Mouse (Mus musculus) ovary, adult 18-20 months (tissue): ENCODE measurements at regions not wholly inside any gene's neighbourhood (a gene's known extent, or its start where the extent isn't known, plus 50 kb on each side); places are given as distances from the start of the nearest gene placed in this dataset.
"Not testable (repeated sequence)": the region's sequence is repeated elsewhere in the genome, so short reads cannot be mapped to it uniquely, and the experiment has no call there.

ENCODE experiments used
- DNase-seq: peaks from one replicate; pipeline ENCODE4 v3.0.0; 2022; ENCODE audit warnings: low spot score, mixed read lengths

DNA sequence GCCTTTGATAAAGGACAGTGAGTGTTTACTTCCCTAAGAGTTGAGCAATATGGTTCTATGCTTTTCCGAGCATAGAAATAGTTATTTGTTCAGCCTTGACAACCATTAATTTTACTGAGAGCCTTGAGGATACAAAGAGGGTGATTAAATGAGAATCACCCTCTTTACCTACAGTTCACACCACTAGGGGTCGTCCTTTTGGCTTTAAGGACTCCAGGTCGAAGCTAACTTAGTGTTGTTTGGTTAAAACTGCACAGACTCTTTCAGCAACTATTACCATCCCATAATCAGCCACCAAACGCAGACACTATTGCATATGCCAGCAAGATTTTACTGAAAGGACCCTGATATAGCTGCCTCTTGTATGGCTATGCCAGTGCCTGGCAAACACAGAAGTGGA, 559.2 kb upstream of the 2610301B20Rik start:
- no peak for DNase-seq

DNA sequence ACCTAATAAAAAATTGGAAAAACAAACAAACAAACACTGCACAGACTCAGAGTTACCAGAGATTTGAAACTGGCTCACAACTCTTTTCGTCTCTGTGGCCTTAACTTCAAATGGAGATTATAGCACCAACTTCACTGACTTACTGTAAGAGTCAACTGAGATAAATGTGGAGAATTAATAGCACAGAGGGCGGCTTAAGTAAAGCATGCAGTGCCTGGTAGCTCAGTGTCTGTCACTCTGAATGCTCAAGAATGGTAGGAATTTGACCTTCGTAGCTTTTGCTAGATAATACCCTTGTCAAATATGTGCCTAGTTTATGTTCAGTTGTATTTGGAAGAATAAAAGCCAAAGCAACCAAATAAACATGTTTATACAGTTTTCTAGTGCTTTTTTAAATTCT, 558.4 kb upstream of the 2610301B20Rik start:
- no peak for DNase-seq

DNA sequence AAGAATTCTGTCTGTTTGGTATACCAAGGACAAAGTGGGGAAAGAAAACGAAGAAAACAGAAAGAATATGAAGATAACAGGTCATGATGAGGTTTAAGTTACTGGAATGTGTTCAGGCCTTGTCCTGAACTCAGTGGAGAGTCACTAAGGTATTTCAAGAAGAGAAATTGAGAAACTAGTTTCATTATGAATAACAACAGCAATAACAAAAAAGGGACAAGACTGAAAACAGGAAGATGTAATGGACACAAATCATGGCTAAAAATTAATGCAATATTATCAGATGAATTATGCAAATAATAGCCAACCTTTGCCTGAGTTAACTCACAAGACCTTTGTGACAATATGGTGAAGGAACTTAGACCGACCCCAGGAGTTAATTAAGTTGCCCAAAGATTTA, 530.2 kb upstream of the 2610301B20Rik start:
- DNase-seq, result no peak

DNA sequence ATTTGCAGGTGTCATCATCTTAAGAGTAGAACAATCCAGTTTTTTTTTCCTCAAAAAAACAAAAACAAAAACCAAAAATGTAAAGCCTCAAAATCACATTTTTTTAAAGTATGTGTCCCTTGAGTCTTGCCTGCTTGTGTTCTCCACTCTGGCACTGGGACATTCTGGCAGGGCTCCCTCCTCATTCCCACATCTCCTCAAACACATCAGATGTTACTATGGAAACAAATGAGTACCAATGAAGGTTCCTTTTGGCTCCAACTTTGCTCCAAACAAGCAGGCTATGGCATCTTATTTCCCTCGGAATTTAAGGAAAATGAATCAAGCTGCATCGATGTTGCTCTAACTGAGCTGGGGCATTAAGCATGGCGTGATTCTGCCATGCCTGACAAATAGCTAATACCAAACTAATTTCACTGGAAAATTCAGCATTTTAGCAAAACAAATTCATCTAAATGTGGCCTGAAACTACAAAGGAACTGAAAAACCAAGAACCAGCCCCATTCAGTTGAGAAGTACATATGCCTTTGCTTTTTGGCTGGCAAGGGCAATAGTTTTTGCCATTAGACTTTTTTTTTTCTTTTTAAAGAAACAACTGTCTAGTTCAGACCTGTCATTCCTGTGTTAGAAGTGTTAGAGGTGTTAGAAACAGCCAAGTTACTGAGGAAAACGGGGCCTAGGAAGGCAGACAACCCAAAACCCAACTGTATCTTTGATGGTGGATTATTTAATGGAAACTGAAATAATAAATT, 522.2 kb upstream of the 2610301B20Rik start:
- no peak for DNase-seq

DNA sequence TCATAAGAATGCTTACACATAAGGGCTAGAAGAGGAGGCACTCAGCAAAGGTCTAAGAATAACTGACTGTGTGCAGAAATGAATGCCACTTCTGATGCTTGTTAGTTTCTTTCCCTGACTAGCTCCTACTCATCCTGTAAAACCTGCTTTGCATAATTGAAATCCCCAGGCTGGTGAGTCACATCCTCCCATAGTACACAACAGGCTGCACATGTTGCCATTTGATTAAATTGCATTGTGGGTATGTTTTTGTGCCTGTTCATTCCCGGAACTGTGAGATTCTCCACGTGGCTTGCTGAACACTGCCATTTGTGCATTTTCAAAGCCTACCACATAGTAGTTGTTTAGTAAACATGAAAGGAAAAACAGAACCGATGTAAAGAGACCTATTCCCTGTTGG, 516.7 kb upstream of the 2610301B20Rik start:
- DNase-seq, result no peak

DNA sequence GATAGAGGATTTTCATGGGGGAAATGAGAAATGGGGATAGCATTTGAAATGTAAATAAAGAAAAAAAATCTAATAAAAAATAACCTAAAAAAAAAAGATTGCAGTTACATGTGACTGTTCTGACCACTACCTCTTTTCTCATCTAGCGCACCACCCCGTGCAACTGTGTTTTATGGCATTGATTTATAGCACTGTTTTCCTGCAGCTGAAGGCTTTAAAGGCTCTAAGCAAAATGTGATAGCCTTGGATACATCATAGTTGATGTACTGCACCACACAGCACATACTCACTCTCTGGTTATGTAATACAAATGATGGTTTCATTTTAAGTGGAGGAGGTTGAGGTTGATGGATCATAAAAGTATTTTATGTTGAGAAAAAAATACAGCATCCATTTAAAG, 484.5 kb upstream of the 2610301B20Rik start:
- DNase-seq, result no peak

DNA sequence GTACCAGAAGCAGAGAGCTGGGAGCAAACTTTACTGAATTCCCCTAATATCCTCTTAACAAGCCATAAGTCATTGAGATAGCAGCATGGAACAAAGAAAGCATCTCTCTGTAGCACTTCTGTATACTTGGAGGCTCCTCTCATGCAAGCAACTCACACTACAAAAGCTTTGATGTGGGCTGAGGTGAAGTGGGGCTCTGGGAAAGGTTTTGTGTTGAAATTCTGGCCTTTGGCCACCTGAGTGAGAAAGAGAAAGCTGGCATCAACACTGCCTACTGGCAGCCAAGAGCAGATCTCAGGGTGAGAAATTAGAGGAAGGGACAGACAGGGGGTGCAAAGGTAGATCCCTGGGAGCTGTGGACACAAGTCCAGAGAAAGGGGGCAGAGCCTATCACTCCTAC, 477.0 kb upstream of the 2610301B20Rik start:
- DNase-seq, result no peak

DNA sequence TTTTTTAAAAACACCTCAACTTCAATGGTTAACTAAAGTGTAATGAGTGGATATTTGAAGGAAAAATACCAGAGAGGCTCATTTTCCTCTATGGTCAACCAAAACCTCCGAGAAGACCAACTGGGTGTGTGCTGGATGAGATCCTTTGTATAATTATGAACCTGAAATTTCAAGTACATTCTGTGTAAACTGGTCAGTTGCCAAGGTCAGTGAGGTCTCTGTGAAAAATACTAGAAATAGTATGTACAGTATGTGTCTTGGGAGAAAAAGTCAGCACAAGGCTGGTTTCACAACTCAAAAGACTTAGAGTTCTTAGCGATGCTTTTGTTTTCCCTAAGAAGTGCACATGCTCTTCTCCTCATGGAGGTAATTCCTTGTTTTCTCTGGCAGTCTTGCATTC, 476.2 kb upstream of the 2610301B20Rik start:
- no peak for DNase-seq

DNA sequence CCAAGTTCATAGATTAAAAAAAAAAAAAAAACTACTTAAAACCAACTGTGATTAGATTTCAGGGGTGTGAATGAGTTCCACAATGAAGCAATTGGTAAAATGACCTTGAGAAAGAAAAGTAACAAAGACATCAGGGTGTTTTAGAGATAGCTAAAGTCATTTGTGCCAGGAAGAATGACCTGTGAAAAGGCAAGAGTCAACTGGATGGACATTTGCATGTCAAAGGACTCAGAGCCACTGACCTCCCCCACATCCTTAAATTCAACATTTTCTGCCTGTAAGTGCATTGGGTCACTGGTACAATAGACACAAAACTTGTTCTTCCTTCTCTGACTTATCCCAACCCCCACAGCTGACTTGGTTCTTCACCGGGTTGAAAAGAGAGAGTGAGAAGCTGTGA, 474.6 kb upstream of the 2610301B20Rik start:
- DNase-seq, result no peak

DNA sequence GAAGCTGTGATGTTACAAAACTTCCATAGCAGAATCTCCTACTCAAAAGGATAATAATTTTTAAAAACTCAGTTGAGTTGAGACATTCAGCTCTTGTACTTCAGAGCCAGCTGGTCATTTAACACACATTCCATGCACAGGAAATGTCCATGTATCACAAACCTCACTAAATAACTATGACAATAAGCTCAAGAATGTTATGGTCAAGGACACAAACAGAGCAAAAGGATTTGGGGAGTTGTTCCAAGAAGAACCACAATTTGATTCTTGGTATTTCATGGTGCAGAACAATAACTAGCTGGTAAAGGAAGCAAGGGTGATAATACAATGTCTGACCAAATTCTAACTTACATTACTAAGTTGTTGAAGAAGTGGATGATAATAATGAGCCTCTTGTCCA, 471.4 kb upstream of the 2610301B20Rik start:
- no peak for DNase-seq

DNA sequence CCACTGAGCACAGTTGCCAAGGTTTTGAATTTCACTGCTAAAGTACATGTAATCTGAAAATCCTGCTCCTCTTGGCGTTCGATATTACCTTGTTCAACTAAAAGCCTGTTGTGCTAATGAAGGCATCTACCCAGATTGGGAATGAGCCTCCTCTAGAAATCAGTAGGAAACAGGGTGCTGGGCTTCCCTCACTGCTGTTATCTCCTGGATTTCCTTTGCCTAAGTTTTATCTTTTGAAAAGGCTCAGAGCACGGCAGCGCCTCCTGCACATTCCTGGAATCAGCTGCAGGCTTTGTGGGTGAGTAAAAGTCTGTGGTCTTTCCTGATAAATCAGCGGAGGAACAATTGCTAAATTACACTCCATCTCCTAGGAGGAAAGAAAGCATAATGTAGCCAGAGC, 469.9 kb upstream of the 2610301B20Rik start:
- DNase-seq, result no peak

DNA sequence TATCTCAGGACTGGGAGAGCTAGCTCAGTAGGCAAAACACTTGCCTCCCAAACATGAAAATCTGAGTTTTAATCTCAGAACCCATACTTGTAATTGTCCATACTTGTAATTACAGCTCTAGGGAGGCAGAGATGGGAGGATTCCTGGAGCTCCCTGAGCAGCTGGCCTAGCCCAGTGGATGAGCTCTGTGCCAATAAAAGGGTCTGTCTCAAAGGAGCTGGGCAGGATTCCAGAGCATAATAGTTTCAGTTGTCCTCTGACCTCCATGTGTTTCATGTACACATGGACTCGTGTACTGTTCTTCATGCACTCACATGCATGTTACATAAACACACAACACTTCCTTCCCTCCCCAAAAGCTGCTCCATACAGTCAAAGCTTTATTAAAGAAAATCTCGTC, 469.2 kb upstream of the 2610301B20Rik start:
- no peak for DNase-seq

DNA sequence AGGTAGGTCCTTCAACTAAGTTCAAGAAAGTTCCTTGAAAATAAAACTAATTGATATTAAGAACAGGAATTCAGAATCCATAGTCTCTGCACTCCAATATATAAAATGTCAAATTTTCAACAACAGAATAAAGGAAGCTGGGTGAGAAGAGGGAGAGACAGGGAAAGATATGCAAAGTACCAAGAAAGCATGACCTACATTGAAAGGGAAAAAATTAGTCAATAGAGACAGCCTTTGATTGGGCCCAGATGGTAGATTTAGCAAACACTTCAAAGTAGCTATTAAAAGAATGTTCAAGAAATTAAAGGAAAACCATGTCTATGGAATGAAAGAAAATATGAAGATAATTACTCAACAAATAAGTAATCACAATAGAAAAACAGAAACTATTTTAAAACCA, 460.0 kb upstream of the 2610301B20Rik start:
- DNase-seq, result no peak

DNA sequence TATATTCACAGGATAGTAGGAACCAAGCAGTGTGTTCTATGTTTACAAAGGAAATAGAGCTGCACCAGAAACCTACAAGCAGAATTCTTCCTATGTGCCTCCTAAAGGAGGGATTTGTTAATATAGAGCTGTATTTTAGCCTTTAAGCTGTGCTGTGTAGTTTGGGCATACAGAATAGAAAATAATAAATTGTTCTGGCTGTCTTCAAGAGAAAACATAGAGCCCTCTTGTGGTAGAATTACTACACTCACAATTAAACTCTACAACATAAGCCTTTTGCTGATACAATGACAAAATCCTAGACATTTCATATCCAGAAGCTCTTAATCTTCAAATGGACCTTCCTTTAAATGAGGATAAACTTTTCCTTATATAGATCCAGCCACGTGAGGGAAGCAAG, 452.9 kb upstream of the 2610301B20Rik start:
- no peak for DNase-seq

DNA sequence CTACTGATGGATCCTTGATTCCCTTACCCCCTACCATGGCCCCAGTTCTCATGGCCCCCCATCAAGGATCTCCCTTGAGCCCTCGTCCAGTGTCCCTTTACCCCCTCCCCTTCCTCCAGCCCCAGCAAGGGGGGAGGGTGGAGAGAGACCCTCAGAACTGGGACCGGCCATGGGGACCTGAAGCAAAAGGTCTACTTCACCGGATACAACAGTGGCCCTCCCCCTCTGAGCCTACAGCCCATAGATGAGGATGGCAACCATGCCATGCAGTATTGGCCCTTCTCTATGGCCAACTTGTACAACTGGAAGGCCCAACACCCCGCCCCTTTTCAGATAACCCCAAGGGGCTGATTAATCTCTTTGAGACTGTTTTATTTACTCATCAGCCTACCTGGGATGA, 439.9 kb upstream of the 2610301B20Rik start:
- DNase-seq, result no peak

DNA sequence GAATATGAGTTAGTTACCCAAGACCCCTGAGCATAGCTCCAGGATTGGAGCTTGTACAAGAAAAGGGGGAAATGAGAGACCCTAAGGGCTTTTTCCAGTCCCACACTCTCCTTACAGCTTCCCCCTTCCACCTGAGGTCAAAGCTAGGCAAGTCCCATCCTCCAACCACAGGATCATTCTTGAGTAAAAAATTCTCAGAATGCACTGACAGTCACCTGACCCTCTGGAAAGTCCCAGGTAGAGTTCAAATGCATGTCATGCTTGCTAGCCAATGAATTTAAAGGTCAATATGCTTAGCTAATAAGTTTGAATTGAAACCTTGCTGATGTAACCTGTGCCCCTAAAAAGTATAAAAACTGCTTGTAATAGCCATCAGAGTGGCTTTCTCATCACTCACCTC, 434.4 kb upstream of the 2610301B20Rik start:
- DNase-seq, result not testable (repeated sequence)

DNA sequence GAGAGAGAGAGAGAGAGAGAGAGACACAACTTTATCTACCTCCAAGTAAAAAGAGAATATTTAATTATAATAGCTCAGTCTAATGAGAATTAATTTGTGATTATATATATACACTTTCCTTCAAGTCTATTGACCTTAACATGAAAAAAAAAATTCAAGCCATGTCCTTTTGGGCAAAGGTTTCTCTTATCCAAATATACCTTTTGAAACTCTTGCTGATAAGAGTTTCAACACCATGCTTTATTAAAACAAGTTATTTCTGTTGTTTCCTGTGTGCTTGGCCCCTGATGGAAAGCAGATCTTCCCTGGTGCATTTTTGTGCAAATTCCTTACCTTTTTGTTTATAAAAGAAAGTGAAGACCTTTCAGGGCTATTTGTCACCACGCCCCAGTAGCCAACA, 414.7 kb upstream of the 2610301B20Rik start:
- no peak for DNase-seq

DNA sequence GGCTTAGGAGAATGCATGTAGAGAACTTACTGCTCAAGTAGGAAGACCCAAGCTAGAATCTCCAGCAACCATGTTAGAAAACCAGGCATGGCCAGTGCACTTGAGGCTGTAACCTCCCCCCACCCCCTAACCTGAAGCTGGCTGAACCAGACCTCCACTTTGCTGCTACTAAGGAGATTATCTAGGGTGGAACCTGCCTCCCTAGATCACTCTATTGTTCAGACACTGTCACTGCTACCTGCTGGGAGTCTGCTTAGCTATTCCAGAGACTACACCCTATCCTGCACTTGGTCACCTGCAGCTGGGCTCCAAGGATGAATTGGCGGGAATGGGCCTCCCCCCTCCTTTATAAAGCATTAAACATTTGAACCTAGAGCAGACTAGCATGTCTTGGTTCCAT, 393.4 kb upstream of the 2610301B20Rik start:
- DNase-seq, result no peak

DNA sequence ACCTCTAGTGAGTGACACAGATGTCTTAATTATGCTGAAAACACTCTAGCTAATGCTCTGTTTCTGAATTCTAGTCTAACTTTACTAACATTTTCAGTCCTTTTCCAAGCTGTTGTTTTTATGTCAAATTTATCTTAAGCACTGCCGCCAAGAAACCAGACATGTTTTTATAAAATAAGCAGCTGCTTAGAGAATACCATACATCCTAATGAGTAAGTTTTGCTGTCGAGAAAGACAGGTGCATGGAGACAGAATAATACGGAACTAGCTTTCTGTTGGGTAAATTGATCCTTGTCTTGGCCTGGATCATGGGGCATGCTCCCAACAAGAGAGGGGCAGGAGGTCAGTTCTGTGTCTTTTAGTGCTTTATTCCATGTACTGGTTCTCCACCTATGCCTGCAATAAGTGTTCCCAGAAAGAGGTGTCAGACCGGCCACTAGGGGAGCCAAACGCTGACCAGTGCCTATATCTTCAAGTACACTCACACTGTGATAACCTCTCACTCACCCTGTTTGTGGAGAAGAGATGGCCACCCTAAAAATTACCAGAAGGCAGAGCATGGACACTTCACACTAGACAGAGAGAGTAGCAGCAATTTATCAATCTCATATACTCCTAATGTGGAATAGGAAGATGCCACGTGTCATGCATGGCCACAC, 366.0 kb upstream of the 2610301B20Rik start:
- DNase-seq, result no peak

DNA sequence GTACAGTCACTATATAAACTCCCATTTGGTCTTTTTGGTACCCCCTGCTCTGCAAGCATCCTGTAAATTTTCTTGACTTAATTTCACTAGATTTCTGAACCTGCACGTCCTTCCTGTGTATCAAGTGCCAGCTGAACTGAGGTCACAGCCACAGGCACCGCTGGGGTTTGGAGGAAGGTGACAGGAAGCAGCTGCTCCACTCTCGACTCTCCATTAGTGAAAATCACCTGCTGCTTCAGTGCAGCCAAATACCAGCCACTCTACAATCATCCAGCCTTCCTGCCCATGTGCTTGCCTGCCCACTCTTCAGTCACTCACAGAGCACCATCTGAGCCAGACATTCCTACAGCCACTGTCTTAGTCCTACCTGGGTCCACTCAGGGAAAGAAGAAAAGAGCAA, 364.3 kb upstream of the 2610301B20Rik start:
- DNase-seq, result no peak

DNA sequence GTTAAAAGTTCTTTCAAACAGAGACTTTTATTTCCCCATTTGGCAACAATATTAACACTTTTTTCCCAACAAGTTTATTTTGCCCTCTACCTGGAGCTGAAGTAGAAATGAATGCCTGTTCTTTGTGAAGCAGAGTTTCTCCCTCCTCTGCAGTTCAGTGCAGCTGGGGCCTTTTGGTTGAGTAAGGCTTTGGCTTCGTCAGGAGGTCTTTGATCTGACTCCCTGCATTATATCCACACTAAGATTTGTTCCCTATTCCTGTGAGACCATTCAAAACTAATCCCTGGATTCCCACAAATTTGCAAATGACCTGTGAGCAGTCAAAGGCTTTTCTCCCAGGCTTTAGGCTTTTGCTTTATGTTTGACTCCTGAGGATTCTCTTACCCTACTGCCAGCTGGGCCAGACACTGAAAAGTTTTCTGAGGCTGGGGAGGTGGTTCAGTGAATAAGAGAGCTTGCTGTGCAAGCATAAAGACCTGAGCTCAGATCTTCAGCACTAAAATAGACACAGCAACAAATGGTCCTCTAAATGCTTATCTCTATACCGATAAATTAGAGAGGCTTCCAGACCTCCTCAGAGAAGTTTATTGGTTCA, 323.5 kb upstream of the 2610301B20Rik start:
- no peak for DNase-seq

DNA sequence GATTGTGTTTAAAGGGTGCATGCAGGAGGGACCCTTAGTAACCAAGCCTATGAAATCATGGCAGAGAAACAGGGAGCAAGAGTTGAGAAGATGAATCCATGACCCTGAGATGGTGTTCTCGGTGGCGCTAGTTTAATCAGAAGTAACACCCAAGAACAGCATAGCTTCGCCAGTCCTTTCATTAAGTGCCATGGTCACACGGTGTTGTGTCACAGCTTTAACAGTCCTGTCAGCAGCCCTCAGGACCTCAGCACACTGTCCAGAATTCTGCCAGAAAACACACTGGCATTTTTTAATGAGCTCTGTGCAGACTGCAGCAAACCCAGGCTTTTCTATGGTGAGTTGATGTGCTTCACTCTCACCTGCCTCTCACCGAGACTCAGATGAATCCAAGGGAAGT, 320.6 kb upstream of the 2610301B20Rik start:
- no peak for DNase-seq

DNA sequence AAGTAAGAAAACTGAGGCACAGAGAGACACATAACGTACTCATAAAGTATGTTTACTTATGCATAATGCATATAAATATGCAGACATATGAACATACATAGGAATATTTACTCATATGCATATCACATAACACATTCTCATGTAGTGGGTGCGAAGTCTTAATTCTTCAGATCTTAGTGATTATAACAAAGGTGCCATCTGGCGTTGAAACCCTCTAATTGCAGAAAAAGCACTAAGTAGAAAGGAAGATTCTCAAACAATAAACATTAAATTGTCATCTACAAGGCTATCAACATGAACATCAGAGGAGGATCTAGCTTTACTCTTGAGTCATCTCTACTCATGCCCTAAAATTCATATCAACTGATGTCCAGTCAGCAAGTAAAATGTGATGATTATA, 314.2 kb upstream of the 2610301B20Rik start:
- no peak for DNase-seq

DNA sequence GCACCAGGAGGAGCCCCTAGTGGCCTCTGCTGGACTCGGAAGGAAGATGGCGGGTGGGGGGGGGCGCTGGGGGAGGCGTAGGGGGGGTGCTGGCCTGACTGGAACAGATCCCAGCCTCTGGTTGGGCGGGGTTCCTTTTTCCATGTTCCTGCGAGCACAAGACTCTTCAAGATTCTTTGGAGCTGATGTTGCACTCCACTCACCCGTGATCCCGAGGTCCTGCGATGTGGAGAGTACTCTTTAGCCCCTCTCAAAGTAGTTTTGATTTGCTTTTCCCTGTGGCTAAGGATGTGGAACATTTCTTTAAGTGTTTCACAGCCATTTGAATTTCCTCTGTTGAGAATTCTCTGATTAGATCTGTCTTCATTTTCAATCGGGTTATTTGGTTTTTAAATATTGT, 269.8 kb upstream of the 2610301B20Rik start:
- DNase-seq, result no peak
